In the genomic region with DNA sequence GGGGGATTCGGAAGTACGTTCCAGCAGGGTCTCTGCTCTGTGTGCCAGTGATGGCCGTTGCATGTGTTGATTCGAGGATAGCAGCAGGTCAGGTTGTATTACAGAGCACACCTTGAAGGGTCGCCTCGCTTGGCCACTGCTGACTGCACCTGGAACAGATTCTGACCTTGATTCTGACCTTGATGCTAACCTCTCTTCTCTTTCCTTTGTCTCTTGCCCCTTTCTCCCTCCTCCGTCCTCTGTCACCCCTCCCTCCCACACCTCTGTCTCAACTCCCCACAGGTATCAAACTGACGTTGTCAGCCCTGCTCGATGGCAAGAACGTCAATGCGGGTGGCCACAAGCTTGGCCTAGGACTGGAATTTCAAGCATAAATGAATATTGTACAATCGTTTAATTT, we compare ENCODE assay signal across 30 mouse cellular contexts. TPM values are rescaled to one million over a fixed set of nuclear protein-coding genes. Genes with fewer than 3 reads are reported as not detected.
DNase-seq lines count a peak whose midpoint lies in the region; ATAC-seq lines count a peak whose summit lies in the region.
"Had no signal": no experiment of that assay in that cellular context is flagged by ENCODE, and none has a peak within 500 bp of the region (broad histone marks: within the 10 kb centered on the region; RNA-seq: fewer than 3 reads in every experiment).

No protein-coding gene starts in this region.

- peak overlapping the region; percentile 38 for H3K4me3 ChIP-seq in megakaryocyte, embryonic 14.5 days (replicated peaks)
- H3K4me3 ChIP-seq: embryonic facial prominence, embryonic 13.5 days; embryonic facial prominence, embryonic 15.5 days; erythroblast, embryonic 14.5 days; forebrain, embryonic 10.5 days; forebrain, embryonic 12.5 days had no signal

- H3K36me3 ChIP-seq in megakaryocyte, embryonic 14.5 days (replicated peaks; ENCODE audit: low read length), result peaks cover 81% of the 10 kb centered on the region

- H3K9me3 ChIP-seq in megakaryocyte, embryonic 14.5 days, result peaks cover 4% of the 10 kb centered on the region
- H3K9me3 ChIP-seq: embryonic facial prominence, embryonic 13.5 days; embryonic facial prominence, embryonic 15.5 days; forebrain, embryonic 10.5 days; forebrain, embryonic 12.5 days; G1E had no signal

- DNase-seq in ES-CJ7 (ENCODE audit: low read depth, low spot score) (peak; percentile 68), R1 (ENCODE audit: low read depth, low spot score) (peak; percentile 57)
- no peak for DNase-seq in left cerebral cortex, adult 9 months (ENCODE audit: low spot score in 2 of 2)
- no peak for DNase-seq in spleen, adult 12 weeks (ENCODE audit: low spot score)
- no peak for DNase-seq in c-Kit-positive CD71-positive TER-119-positive erythroid progenitor cells, embryonic 14.5 days (ENCODE audit: low spot score)
- DNase-seq: adrenal gland, adult 8-10 months; adrenal gland, postnatal 14 days; adrenal gland, postnatal 36 days; B cell, adult 2 months; cerebellum, adult 11 months; cerebellum, adult 18-20 months; cerebellum, adult 8-10 months; cerebellum, adult 9-11 months; cerebellum, postnatal 14 days; cerebellum, postnatal 36 days; embryo, embryonic 11 days had no signal

- peaks cover 8% of the 10 kb centered on the region for H3K4me1 ChIP-seq in megakaryocyte, embryonic 14.5 days
- H3K4me1 ChIP-seq: embryonic facial prominence, embryonic 13.5 days; embryonic facial prominence, embryonic 15.5 days; forebrain, embryonic 10.5 days; forebrain, embryonic 12.5 days had no signal

- no peaks in the 10 kb centered on the region for H3K27me3 ChIP-seq in megakaryocyte, embryonic 14.5 days (replicated peaks)
- H3K27me3 ChIP-seq: CH12.LX; embryonic facial prominence, embryonic 13.5 days; embryonic facial prominence, embryonic 15.5 days; forebrain, embryonic 12.5 days; Patski had no signal

- ATAC-seq in megakaryocyte, adult 5-6 weeks (ENCODE audit: poor library complexity, severe bottlenecking), result no peak
- ATAC-seq: activated CD4-positive, CD25-positive, alpha-beta regulatory T cell, adult 4 months; CD4-positive, CD25-positive, alpha-beta regulatory T cell, adult 4 months; forebrain, embryonic 14.5 days; forebrain, embryonic 16.5 days; Patski had no signal

RNA-seq across cellular contexts. Expression of a gene that starts 8.1 kb away (rescaled TPM):
- polyA plus RNA-seq in megakaryocyte, embryonic 14.5 days (2012; ENCODE audit: insufficient read depth, low replicate concordance), result 87.8 and 171 TPM in 2 replicates
- 131 and 132 TPM in 2 replicates for total RNA-seq in megakaryocyte, adult 5-6 weeks (2015)
- total RNA-seq in megakaryocyte, adult 5-6 weeks (2017), result 74.8 and 90.7 TPM in 2 replicates

RNA-seq across cellular contexts. Expression of a gene that starts 27.5 kb away (rescaled TPM):
- 11.2 and 27.3 TPM in 2 replicates for polyA plus RNA-seq in megakaryocyte, embryonic 14.5 days (2012; ENCODE audit: insufficient read depth, low replicate concordance)
- total RNA-seq in megakaryocyte, adult 5-6 weeks (2015), result 71.2 and 74.6 TPM in 2 replicates
- 116 and 128 TPM in 2 replicates for total RNA-seq in megakaryocyte, adult 5-6 weeks (2017)

Comparison
In these comparisons a context has a peak if more than half of its experiments do, and no peak if none do; other contexts are left out.
1. DNase-seq: peak in ES-CJ7 (single experiment) and R1 (single experiment); none in left cerebral cortex, adult 9 months (0 of 2), spleen, adult 12 weeks (single experiment) and c-Kit-positive CD71-positive TER-119-positive erythroid progenitor cells, embryonic 14.5 days (single experiment).